Mouse (Mus musculus) heart, postnatal 14 days (tissue): Measurements from ENCODE around the gene Zfp697. TPM values are rescaled to one million over a fixed set of nuclear protein-coding genes. Genes with fewer than 3 reads are reported as not detected.
"Not testable (repeated sequence)": the region's sequence is repeated elsewhere in the genome, so short reads cannot be mapped to it uniquely, and the experiment has no call there.

Experiments
- DNase-seq, 2 experiments: peaks; one replicate each; pipeline ENCODE4 v3.0.0; 2021 to 2022
- intact Hi-C: fragments of 180-260 bp; cut with DNase I; formaldehyde crosslinking; loops from one replicate; pipeline ENCODE4 v1.15.1; 2025
- total RNA-seq, 2 experiments: library from RNA; stranded (reverse); gene quantifications; 2 replicates each; pipeline ENCODE4 v1.2.3; 2021

Zfp697 gene
- total RNA-seq, 2 experiments from 2014 or later: 6.1 to 7.3 TPM

DNA sequence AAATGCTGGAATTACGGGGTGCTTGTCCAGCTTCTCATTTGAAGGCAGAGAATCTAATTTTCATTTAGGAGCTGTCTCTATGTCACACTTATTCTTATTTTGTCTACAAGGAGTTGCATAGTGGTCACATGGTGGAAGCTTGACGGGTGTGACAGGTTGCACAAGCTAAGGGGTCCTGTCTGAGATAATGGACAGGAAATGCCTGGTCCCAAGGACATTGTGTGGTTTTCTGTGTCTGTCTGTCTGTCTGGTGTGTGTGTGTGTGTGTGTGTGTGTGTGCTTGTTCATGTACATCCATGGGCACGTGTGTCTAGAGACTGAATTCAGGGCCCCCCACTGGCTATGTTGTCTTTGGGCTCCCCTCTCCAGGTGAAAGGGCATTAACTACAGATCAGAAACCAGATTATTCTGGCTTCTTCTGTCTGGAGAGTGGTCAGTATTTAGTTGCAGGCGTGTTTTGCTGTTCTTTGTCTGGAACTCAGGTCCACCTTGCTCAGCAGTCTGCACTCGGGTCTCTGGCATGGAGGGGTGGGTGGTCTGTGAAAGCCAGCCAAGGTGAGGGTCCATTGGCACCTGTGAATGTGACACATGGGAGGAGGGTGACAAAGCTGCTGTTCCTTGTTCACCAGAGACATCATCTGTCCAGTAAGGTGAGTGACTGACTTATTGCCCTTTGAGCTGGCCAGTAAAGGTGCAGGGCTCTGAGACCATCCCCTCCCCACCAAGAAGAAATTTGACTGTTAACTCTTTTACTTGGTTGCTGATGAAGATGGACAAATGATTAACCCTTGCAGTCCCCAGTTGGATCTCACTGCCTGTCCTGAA, 34.4 kb downstream of the Zfp697 start:
- intact Hi-C loops: loop anchor here (5.0 kb wide), 1 partner anchor 34 kb away; the partner anchor contains the start of gene Zfp697
- DNase-seq: no peak

- peak; percentile 92 to 93 for DNase-seq
- intact Hi-C loops: loop anchor here (5.0 kb wide), 1 partner anchor 35 kb away; the partner anchor contains the start of gene Zfp697
These were observed 35.1 kb downstream of the Zfp697 start for GRCm38 (mm10) chr3:98417328-98417727.

DNA sequence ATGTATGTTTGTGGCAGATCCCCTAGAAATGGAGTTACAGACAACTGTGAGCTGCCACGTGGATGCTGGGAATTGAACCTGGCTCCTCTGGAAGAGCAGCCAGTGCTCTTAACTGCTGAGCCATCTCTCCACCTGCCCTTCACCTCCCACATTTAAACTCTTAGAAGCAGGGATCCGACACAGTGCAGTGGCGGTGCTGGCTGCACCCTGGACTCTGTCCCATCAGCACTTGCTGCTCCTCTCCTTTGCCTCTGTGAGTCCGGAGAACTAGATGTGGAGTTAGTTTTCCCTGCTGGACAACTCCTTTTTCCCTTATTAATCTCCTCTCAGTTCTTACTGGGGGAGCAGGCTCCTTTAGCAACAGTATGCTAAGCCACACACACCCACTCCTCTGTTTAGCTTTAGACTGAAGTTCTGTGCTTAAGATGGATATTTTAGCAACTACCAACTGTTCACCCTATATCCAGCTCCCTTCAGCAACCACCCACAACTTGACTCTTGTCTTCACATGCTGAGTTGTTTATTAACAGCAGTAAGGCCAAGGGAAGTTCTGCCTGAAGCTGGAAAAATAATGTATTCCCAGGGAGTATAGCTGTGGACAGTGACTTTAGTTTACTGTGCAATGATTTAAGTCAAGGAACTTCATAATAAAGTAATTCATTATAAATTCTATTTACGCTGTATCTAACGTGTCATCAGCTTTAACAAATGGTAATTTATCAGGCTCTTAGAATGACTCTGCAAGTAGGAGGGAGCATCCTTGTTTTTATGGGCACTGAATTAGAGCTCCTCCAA, 36.9 kb downstream of the Zfp697 start:
- intact Hi-C loops: loop anchor here (5.0 kb wide), 1 partner anchor 37 kb away; the partner anchor contains the start of gene Zfp697
- no peak for DNase-seq

- intact Hi-C loops: loop anchor here (5.0 kb wide), 1 partner anchor 37 kb away; the partner anchor contains the start of gene Zfp697
- no peak for DNase-seq
These were observed 37.5 kb downstream of the Zfp697 start for GRCm38 (mm10) chr3:98419786-98420070.

DNA sequence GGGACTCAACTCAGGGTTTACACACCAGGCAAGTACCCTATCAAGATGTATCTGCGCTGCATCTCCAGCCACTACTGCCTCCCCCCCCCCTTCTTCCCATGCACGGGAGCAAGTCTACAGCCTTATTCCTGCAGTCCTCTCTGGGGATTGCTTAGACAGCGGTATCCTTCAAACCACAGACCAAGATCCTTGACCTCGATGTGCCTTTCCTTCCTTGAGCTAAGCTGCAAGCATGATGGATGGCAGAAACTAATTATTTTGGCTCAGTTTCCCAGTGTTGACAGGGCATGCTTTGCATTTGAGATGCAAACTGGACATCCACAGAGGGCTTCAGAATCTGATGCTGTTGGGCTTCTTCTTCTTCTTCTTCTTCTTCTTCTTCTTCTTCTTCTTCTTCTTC, 40.7 kb downstream of the Zfp697 start:
- intact Hi-C loops: no loop called here
- no peak for DNase-seq

- no peak for DNase-seq
- intact Hi-C loops: loop anchor here (5.0 kb wide), 1 partner anchor 64 kb away; no protein-coding TSS in a partner anchor
These were observed 44.5 kb downstream of the Zfp697 start for GRCm38 (mm10) chr3:98426749-98427148.

DNA sequence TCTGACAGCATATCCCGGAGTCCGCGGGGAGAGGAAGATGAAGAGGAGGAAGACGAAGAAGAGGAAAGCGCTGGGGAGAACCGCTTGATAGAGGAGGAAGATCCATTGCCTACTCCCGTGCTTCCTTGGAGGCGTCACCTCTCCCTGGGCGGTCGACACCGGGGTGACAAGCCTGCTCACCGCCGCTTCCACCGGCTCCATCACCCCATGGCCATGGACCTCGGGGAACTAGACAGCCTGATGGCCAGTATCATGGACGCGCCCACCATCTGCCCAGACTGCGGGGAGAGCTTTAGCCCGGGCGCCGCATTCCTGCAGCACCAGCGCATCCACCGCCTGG, 45.0 kb downstream of the Zfp697 start:
- DNase-seq: no peak
- intact Hi-C loops: loop anchor here (5.0 kb wide), 1 partner anchor 65 kb away; no protein-coding TSS in a partner anchor

DNA sequence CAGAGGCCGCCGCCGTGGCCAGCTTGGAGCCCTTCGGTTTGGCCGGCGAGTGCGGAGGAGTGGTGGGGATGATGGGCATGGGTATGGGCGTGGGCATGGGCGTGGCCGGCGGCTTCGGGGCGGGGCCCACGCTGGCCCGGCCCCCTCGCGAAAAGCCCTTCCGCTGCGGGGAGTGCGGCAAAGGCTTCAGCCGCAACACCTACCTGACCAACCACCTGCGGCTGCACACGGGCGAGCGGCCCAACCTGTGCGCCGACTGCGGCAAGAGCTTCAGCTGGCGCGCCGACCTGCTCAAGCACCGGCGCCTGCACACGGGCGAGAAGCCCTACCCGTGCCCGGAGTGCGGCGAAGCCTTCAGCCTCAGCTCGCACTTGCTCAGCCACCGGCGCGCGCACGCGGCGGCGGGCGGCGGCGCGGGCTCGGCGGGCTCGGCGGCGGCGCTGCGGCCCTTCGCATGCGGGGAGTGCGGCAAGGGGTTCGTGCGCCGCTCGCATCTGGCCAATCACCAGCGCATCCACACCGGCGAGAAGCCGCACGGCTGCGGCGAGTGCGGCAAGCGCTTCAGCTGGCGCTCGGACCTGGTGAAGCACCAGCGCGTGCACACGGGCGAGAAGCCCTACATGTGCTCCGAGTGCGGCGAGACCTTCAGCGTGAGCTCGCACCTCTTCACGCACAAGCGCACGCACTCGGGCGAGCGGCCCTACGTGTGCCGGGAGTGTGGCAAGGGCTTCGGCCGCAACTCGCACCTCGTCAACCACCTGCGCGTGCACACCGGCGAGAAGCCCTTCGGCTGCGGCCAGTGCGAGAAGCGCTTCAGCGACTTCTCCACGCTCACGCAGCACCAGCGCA, 45.6 kb downstream of the Zfp697 start:
- DNase-seq: peak; percentile 68 to 75
- intact Hi-C loops: loop anchor here (2.0 to 5.0 kb wide), 2 partner anchors 45 to 66 kb away; partner anchors contain the start of gene Zfp697

GRCm38 (mm10) chr3:98428449-98428775, 46.2 kb downstream of the Zfp697 start:
- intact Hi-C loops: loop anchor here (2.0 to 5.0 kb wide), 2 partner anchors 46 to 66 kb away; partner anchors contain the start of gene Zfp697
- no peak for DNase-seq

DNA sequence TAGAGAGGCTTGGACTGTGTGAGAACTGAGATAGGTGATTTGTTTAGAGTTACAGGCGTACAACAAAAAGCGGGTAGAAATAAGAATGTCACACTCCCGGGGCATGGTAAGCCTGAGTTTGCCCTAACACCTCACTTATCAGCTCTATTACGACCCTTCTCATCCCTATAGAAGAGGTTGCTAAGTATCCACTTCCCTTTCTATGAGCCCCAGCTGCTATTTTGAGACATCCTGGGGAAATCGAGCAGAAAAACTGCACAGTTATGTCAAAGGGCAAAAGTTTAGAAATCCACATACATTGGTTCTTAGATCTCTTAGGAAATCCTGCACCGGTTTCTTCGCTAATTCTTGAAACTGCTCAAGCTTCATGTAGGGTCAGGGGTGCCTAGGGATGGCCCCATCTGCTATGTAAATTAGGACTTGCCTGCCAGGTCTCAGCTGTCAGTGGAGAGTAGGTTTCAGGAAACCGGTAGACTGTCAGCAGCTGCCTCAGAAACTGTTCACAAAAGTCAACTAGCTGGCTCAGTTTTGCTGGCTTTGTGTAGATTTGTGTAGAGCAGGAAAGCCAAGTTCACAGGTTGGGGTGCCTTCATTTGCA, 46.8 kb downstream of the Zfp697 start:
- intact Hi-C loops: loop anchor here (2.0 to 5.0 kb wide), 2 partner anchors 46 to 67 kb away; partner anchors contain the start of gene Zfp697

DNA sequence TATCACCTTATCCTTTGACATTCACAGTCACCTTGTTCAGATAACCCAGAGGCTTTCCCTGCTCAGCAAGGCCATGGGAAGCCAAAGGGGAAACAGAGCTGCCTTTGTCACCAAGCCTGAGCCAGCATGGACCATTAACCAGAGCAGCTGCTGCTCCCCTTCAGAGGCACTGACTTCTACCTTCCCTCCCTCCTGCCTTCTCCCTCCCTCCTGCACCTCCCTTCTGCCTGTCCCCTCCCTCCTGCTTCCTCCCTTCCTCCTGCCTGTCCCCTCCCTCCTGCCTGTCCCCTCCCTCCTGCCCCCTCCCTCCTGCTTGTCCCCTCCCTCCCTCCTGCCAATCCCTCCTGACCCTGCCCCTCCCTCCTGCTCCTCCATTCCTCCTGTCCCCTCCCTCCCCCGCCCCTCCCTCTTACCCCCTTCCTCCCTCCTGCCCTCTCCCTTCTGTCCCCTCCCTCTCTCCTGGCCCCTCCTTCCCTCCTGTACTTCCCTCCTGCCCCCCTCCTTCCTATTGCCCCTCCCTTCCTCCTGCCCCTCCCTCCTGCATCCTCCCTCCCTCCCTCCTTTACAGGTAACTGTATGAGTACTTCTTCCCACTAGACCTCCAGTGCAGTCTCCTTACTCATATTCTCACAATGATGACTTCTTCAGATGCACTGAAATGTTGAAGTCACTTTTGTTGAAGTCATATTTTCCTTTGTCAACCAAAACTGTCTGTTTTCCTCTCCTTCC, 52.0 kb downstream of the Zfp697 start:
- no peak for DNase-seq
- intact Hi-C loops: no loop called here

More for the DNA sequence above, 46.8 kb downstream of the Zfp697 start:
- no peak for DNase-seq

GRCm38 (mm10) chr3:98435030-98435429, 52.8 kb downstream of the Zfp697 start:
- intact Hi-C loops: no loop called here
- DNase-seq: no peak

DNA sequence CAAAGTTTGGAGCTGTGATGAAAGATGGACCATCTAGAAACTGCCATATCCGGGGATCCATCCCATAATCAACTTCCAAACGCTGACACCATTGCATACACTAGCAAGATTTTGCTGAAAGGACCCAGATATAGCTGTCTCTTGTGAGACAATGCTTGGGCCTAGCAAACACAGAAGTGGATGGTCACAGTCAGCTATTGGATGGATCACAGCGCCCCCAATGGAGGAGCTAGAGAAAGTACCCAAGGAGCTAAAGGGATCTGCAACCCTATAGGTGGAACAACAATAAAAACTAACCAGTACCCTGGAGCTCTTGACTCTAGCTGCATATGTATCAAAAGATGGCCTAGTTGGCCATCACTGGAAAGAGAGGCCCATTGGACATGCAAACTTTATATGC, 60.0 kb downstream of the Zfp697 start:
- intact Hi-C loops: loop anchor here (2.0 kb wide), 1 partner anchor 79 kb away; no protein-coding TSS in a partner anchor

DNA sequence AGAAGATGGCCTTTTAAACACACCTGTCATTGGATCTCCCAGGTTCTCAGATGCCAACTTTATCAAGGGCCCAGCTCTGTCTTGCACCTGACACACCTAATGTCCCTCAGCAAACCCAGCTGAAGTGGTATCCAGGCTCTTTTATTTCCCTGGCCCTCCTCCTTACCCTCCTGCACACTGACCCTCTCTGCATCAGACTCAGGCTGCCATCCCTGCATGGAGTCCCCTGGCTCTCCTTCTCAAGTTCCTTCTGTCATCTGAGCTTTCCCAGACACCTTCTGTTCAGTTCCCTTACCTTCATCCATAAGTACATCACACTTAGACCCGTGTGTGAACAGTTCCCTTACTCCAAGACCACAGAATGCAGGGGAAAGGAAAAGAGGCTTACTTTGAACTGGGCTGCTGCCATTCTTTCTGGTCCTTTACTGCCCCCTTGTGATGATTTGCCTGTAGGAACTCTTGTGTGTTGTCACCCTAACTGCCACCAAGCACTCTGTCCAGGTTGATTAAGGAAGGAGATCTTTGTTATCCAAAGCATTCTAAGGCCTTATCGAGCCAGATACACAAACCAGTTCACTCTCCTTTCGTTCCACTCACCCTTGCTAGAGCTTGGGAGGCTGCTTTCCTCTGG, 61.0 kb downstream of the Zfp697 start:
- intact Hi-C loops: loop anchor here (2.0 kb wide), 1 partner anchor 80 kb away; no protein-coding TSS in a partner anchor
- DNase-seq: not testable (repeated sequence)

More for the DNA sequence above, 60.0 kb downstream of the Zfp697 start:
- not testable (repeated sequence) for DNase-seq

GRCm38 (mm10) chr3:98443924-98444323, 61.7 kb downstream of the Zfp697 start:
- intact Hi-C loops: loop anchor here (2.0 kb wide), 1 partner anchor 81 kb away; no protein-coding TSS in a partner anchor
- not testable (repeated sequence) for DNase-seq

DNA sequence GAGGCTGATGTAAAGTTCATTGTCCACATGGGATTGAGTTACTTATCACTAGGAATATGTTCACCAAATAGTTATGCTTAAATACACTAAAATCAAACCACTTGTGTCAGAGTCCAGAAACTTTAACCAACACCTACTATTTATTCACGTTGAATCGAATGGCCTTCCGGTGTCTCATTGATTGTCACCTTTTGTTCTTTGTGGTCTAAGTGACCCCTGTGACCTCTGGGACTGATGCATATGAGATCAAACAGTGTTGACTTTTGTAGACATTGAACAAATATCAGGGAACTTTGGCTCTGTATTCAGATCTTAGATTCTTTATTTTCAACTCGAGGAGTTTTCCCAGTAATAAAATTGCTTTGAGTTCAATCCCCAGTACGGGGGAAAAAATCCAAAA, 71.5 kb downstream of the Zfp697 start:
- intact Hi-C loops, DNase-seq: not testable (repeated sequence)

DNA sequence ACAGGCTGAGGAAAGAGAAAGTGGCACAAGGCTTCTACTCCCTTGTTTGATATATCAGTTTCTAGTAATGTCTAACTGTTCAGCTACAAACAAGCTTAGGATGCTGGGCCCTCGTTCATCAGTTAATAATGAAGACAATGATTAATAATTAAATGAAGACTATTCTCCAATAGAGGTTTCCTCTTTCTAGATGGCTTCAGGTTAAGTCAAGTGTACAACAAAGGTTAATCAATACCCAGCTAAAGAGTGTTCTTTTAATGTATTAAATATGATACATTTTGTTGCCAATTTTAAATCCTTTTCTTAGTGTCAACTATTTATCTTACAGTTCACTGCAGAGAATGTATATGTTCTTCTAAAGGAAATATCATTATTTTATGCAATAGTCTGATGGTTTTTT, 74.8 kb downstream of the Zfp697 start, which contains the start of gene Gm4450:
Gene Gm4450, minus strand, starts transcription at position 101 of the 400 bp plus-strand sequence.
- DNase-seq, intact Hi-C loops: not testable (repeated sequence)

- DNase-seq, intact Hi-C loops: not testable (repeated sequence)
These were observed 87.1 kb downstream of the Zfp697 start for GRCm38 (mm10) chr3:98469323-98469722.
